Mouse (Mus musculus) cerebellum, postnatal 4 days (tissue): ENCODE data around the gene Mup21.
"Not testable (repeated sequence)": the region's sequence is repeated elsewhere in the genome, so short reads cannot be mapped to it uniquely, and the experiment has no call there.

Source experiments
- DNase-seq, 2 experiments: peaks; one replicate each; pipeline ENCODE4 v3.0.0; 2022; ENCODE audit warnings: low spot score in 2 of 2, mixed read lengths in 1 of 2

The Mup21 gene

DNA sequence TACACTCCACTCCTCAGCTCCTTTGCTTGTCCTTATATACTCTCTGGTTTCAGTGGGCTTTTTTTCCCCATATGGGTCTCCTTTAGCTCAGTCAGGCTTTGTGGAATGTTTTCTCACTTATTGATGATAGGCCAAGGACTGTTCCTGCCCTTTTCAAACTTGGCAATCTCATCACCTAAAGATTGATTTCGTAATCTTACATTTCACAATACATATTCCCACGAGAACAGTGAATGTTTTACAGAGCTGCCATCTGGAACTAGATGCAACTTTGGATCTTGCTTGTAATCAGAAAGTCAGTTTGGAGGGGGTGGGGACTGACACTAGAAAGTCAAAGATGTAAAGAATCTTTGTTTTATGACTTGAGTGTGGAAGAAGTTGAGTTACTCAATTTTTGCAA, at the start of gene Mup21:
TSS of gene Mup21 (minus strand) at position 53 of the 400 bp plus-strand sequence.
- DNase-seq, result no peak

DNA sequence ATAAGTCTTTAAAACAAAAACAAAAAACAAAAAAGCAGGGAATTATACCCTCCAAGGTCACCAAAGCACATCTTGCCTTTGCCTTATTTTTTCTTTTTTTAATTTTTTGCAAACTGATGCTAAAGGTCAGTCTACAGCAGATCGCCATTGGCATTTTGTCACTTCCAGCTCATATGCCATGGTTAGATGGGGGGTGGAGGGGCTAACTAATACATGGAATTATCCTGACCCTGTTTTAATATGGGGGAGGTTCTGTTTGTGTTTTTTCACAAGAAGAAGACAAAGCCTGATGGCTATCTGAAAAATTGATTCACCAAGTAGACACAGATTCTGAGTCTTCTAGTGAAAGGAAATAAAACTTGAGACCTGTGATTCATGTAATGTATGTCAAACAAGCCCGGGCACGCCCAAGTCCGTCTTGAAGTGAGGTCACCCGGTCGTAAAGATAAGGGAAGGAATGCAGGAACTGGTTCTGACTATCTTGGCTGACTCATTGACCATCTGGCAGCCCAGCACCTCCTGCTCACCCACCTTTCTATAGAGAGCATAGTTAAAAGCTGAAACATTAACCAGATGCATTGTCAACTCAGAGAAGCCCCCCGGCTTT, 49.4 kb upstream of the Mup21 start:
- no peak for DNase-seq

DNA sequence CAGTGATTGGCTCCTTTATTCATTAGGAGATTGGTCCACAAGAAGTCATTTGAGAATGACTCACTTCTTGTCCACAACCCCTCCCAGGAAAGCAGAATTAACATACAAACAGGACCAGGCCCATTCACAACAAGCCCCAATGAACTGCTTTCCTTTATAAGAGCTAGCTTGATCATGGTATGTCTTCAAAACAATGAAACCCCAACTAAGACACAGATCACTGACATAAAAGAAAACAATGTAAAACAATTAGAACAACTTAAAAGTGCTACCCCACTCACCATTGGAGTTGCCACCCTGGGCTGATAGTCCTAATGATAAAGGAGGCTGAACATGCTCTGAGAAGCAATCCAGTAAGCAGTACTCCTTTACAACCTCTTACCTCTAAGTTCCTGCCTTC, 38.1 kb upstream of the Mup21 start:
- DNase-seq, result no peak

DNA sequence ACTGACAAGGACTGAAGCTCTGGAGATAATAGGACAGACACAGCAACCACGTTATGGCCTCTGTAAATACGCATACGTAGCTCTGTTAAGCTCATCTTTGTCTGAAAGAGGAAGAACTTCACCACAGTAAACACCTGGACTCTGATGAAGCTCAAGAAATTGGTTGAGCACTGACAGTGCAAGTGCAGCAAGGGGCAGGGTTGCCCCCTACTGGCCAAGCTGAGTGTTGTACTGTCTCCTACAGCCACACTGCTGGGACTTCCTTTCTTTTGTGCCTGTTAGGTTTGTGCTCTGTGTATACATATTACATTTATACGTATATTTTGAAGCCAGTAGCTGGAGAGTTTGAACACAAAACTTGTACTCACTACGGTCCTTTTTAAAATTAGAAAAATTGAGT, 26.6 kb upstream of the Mup21 start:
- peak; percentile 14 to 36 for DNase-seq

DNA sequence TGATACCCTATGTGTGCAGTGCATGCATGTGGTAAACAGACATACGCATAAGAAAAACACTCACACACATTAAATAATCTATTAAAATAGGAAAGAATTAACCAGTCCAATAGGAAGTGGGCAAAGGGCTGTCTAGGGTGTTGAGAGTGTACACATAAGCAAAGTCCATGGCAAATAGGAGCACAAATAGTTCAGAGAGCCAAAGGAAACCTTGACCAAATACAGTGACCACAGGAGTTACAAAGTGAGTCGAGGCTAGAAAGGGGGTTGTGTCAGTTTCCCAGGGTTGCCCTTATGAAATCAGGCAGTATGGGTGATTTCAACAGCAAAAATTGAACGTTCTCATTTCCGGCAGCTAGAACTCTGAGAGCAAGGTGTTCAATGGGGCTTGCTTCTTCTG, 23.8 kb upstream of the Mup21 start:
- no peak for DNase-seq

DNA sequence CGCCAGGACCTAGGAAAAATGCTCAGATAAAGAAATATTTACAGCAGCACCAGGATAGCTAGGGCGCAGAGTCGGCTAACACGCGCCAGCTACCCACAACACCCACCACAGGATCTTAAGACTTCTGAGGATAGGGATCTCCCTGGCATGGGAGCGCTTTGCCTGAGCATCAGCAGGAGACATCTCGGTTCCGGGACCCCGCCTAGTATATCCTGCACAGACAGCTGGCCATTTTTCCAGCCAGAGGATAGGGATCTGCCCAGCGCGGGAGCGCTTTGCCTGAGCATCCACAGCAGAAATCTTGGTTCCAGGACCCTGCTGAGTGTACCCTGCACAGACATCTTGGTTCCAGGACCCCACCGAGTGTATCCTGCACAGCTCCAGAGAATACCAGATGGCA, 17.0 kb upstream of the Mup21 start:
- DNase-seq, result not testable (repeated sequence)

DNA sequence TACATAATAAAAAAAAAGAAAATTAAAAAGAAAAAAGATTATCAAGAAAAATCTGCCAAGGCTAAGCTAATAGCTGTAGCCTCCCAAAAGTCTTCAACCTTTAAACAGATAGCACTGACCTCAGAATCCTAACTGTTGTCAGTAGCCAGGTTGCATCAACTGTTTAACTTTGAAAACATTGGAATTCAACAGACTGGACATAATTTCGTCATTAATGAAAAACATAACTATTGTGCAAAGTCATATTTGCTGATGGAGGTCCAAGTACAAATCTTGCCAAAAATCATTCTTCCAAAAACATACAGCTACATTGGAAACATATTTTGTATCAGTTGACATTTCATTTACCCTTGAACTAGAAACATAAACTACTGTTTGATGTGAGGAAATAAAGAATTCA, 7.7 kb upstream of the Mup21 start:
- no peak for DNase-seq

DNA sequence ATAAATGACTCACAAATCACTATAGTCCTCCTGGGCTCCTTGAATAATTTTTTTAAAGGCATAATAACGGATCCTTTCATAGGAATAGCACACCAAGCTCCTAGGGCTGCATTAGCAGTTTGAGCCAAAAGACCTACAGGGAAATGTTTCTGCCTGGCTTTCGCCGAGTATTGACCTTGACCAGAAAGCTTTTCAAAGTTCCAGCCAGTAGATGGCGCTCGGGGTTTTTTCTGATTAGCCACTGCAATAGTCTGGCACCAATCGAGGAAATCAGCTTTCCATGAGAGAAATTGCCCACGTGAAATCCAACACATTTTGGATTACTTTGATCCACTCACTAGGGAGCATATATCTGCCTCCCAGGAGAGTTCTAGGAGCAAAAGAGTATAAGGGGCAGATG, 17.0 kb downstream of the Mup21 start:
- peak in 1 of 2 experiments; percentile 48 for DNase-seq

DNA sequence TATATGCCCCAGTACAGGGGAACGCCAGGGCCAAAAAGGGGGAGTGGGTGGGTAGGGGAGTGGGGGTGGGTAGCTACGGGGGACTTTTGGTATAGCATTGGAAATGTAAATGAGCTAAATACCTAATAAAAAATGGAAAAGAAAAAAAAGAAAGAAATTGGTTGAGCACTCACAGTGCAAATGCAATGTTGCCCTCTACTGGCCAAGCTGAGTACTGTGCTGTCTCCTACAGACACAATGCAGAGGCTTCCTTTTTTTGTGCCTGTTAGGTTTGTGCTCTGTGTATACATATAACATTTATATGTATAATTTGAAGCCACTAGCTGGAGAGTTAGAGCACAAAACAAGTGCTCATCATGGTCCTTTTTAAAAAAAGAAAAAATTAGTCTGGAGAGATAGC, 47.3 kb downstream of the Mup21 start:
- DNase-seq, result peak in 1 of 2 experiments; percentile 11
